Mouse (Mus musculus) lung, embryonic 14.5 days (tissue): ENCODE measurements at regions not wholly inside any gene's neighbourhood (a gene's known extent, or its start where the extent isn't known, plus 50 kb on each side); places are given as distances from the start of the nearest gene placed in this dataset.

ENCODE experiments used
- ATAC-seq: fragments of 200-750 bp; cut with Nextera tagmentation; 2 replicates; pipeline ENCODE4 v1.8.0; 2017; ENCODE audit warnings: mild to moderate bottlenecking, moderate TSS enrichment, moderate library complexity; ENCODE audit not compliant: insufficient read depth
- DNase-seq: peaks from one replicate; pipeline ENCODE4 v3.0.0-alpha.2; 2015
- H3K27ac ChIP-seq: fragments of 300-500 bp; sonication (generic); 2 replicates; pipeline ENCODE4 v1.5.1; 2014; ENCODE audit warnings: low read depth, mild to moderate bottlenecking, moderate library complexity
- H3K27me3 ChIP-seq: fragments of 300-500 bp; sonication (generic); 2 replicates; pipeline ENCODE4 v1.6.1; 2014; ENCODE audit warnings: low read length, control low read depth; ENCODE audit not compliant: insufficient read depth
- H3K36me3 ChIP-seq: fragments of 300-500 bp; sonication (generic); 2 replicates; pipeline ENCODE4 v1.6.1; 2014; ENCODE audit warnings: control low read depth; ENCODE audit not compliant: insufficient read depth
- H3K4me1 ChIP-seq: fragments of 300-500 bp; sonication (generic); 2 replicates; pipeline ENCODE4 v1.6.1; 2014; ENCODE audit warnings: antibody characterized with exemption, control low read depth; ENCODE audit not compliant: insufficient read depth
- H3K4me2 ChIP-seq: fragments of 300-500 bp; sonication (generic); 2 replicates; pipeline ENCODE4 v1.6.1; 2014; ENCODE audit warnings: mild to moderate bottlenecking
- H3K4me3 ChIP-seq: fragments of 300-500 bp; sonication (generic); 2 replicates; pipeline ENCODE4 v1.5.1; 2014; ENCODE audit warnings: low read depth, low read length
- H3K9ac ChIP-seq: fragments of 300-500 bp; sonication (generic); 2 replicates; pipeline ENCODE4 v1.6.1; 2014
- H3K9me3 ChIP-seq: fragments of 300-500 bp; sonication (generic); 2 replicates; pipeline ENCODE4 v1.6.1; 2016; ENCODE audit warnings: low read depth, low read length, control low read depth
- CTCF ChIP-seq: IDR thresholded peaks from 2 replicates; pipeline ENCODE4 v1.5.1; 2016; ENCODE audit warnings: antibody characterized with exemption, low read depth
- WGBS: fragments of 180-500 bp; shearing (Covaris S2); extraction: QIAGEN DNeasy Blood & Tissue Kit; methylation state at CpG from one replicate; pipeline ENCODE4 v1.1.7; 2014; 5-methylcytosine and 5-hydroxymethylcytosine counted together

DNA sequence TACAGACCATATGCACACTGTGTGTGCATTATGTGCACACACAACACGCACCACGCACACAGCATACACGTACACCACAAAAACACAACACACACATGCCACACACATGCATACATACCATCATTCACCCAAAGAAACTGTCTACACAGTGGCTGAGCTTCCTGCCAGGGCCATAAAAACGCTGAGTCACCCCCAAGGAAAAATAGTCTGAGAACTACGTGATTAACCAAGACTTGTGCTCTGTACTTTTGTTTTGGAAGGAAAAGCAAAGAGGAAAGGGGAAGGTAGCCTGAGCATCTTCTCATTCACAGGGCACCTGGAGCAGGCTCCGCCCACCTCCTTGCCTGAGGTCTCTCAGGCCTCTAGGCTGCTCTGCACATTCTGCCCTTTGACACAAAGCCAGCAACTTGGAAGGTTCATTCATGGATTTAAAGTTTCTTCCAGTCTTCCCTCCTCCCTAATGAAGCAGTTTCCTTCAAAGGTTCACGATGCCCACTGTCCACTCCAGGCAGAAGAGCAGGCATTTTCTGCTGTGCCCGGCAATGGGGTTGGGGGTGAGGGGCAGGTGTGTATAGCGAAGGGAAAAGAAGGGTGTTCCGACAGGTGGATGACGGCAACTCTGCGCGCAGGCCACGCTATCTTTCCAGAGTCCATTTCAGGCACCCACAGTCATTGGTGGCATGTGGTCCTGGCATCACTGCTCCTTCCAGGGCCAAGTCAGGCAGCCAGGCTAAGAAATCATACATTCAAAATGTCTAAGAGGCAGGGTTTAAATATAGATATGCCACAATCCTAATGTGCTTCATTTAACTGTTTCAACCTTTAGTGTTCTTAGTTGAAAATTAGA lies 333.9 kb downstream of the 1500009L16Rik start:
- Histone ChIP-seq H3K9me3 (no peaks in the 10 kb centered on the region), H3K4me1 (peaks cover 17% of the 10 kb centered on the region), H3K9ac (no peak overlapping the region), H3K4me2 (no peak overlapping the region), H3K36me3 (no peaks in the 10 kb centered on the region), H3K27ac (no peak overlapping the region), H3K27me3 (no peaks in the 10 kb centered on the region), H3K4me3 (no peak overlapping the region)
- ATAC-seq = no peak
- 76% methylated on average over 14 of the region's 14 CpGs for WGBS
- DNase-seq = peak; percentile 48
- no peak for TF ChIP-seq CTCF

DNA sequence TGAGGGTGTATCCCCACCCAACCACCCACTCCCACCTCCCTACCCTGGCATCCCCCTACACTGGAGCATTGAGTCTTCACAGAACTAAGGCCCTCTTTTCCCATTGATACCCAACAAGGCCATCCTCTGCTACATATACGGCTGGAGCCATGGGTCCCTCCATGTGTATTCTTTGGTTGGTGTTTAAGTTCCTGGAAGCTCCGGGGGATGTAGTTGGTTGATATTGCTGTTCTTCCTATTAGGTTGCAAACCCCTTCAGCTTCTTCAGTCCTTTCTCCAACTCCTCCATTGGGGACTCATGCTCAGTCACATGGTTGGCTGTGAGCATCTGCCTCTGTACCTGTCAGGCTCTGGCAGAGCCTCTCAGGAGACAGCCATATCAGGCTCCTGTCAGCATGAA lies 335.6 kb downstream of the 1500009L16Rik start:
- Histone ChIP-seq H3K9me3 (no peaks in the 10 kb centered on the region), H3K36me3 (no peaks in the 10 kb centered on the region), H3K27ac (no peak overlapping the region), H3K27me3 (no peaks in the 10 kb centered on the region), H3K4me2 (no peak overlapping the region), H3K9ac (no peak overlapping the region), H3K4me1 (peaks cover 17% of the 10 kb centered on the region), H3K4me3 (no peak overlapping the region)
- WGBS = 96% methylated on average over 2 of the region's 2 CpGs
- ATAC-seq (no peak), DNase-seq (no peak)
- no peak for TF ChIP-seq CTCF

DNA sequence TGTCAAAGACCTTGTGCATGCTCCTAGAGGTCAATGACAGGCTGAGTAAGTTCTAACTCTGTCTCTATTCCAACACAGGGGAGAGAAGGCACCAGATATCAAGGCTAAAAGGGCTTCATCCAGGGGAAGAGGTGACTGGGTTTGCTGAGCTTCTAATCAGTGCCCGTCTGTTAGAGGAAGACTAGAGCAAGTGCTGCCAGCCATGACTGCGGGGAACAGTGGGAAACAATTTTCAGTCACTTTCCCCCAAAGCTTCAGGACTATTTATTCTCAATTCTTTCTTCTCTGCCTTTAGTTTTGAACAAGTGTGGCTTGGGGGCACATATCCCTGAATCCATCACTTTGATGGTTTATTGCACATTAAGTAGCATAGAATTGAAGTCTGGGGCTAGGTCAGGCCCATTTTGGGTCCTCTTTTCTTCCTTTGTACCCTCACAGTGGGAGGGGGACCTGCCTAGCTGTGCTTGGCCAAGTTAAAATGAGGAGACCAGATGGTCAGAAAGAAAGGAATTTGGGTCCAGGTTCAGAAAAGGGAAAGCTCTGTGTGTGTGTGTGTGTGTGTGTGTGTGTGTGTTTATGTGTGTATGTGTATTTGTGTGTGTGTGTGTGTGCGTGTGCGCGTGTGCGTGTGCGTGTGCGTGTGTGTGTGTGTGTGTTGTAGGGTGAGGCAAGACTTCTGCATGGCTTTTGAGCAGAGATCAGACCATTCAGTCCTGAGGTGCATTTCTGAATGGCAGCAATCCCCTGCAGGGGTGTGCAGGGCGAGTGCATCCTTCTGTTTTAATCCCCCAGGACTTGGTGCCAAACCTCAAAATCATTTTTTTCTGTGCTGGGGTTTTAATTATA lies 337.2 kb downstream of the 1500009L16Rik start:
- H3K9ac ChIP-seq = no peak overlapping the region
- H3K27me3 ChIP-seq = no peaks in the 10 kb centered on the region
- H3K9me3 ChIP-seq = no peaks in the 10 kb centered on the region
- H3K4me2 ChIP-seq = peak overlapping the region; percentile 43; the same call in 1 of the 2 replicates
- 81% methylated on average over 9 of the region's 9 CpGs for WGBS
- no peak overlapping the region for H3K4me3 ChIP-seq
- DNase-seq = peak; percentile 11
- no peak overlapping the region for H3K27ac ChIP-seq
- ATAC-seq = no peak
- no peak for TF ChIP-seq CTCF
- no peaks in the 10 kb centered on the region for H3K36me3 ChIP-seq
- H3K4me1 ChIP-seq = peaks cover 17% of the 10 kb centered on the region

DNA sequence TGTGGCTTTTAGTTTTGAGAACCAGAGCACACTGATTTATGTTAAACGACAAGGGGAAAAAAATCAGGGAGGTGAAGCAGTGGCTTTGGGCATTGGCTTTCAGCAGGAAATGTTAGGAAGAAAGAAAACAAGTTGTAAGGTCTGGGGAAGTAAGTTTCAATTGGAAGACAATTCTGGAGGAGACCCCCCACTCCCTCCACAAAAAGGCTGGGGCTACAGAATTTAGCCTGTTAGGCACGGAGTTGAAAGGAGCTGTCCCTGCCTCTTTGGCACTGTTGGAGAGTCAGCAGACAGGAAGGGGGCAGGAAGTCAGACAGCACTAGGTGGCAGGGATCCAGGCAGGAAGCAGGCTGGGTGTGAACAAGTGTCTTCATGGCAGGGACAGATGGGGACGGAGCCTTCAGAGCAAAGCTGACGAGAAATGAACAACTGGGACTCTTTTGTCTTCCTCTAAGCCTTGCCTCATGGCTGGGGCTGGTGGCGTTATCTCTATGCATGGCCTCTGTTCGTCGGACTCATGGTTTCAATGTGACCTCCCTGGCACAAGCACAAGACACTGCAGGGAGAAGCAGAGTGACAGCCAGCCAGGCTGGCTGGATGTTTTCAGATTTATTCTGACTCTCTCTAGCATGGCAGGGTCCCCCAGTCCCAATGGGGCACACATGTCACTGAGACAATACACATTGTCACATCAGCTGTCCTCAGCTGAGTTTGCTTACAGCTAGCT lies 338.0 kb downstream of the 1500009L16Rik start:
- Histone ChIP-seq H3K36me3 (no peaks in the 10 kb centered on the region), H3K9ac (no peak overlapping the region), H3K27ac (peak overlapping the region; percentile 25; the same call in 1 of the 2 replicates), H3K4me3 (no peak overlapping the region), H3K4me1 (peaks cover 17% of the 10 kb centered on the region), H3K9me3 (no peaks in the 10 kb centered on the region), H3K27me3 (no peaks in the 10 kb centered on the region), H3K4me2 (peak overlapping the region; percentile 43)
- TF ChIP-seq CTCF = peak; percentile 14; the same call in 1 of the 2 replicates
- peak; percentile 91 for ATAC-seq
- 11% methylated on average over 7 of the region's 7 CpGs for WGBS
- DNase-seq = peak; percentile 91

DNA sequence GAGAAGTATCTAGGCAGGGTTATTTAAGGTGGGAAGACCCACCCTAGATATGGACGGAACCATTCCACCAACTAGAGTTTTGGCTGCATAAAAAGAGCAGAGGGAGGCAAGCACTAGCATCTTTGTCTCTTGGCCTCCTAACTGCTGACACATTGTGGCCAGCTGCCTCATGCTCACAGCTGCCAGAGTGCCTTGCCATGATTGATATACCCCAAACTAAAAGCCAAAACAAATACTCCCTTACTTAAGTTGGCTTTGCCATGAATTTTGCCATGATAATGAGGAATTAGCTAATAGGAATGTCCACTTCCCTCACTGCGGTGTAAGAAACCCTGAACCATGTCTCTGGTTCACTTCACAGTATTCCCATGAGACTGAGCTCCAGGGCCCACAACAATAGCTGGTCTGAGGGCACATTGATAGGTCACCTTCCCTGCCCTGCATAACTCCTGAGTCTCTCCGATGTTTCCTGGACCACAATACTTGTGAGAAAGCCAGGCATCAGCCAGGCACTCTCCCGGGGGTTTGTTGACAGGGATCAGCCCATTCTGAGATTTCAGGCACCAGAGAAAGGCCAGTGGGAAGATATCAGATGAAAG lies 344.5 kb downstream of the 1500009L16Rik start:
- H3K4me3 ChIP-seq = no peak overlapping the region
- ATAC-seq (no peak), DNase-seq (peak; percentile 13)
- no peak overlapping the region for H3K9ac ChIP-seq
- no peaks in the 10 kb centered on the region for H3K4me1 ChIP-seq
- H3K36me3 ChIP-seq = no peaks in the 10 kb centered on the region
- no peaks in the 10 kb centered on the region for H3K27me3 ChIP-seq
- no peaks in the 10 kb centered on the region for H3K9me3 ChIP-seq
- H3K4me2 ChIP-seq = no peak overlapping the region
- 55% methylated on average over 4 of the region's 4 CpGs for WGBS
- no peak overlapping the region for H3K27ac ChIP-seq
- TF ChIP-seq CTCF = no peak

DNA sequence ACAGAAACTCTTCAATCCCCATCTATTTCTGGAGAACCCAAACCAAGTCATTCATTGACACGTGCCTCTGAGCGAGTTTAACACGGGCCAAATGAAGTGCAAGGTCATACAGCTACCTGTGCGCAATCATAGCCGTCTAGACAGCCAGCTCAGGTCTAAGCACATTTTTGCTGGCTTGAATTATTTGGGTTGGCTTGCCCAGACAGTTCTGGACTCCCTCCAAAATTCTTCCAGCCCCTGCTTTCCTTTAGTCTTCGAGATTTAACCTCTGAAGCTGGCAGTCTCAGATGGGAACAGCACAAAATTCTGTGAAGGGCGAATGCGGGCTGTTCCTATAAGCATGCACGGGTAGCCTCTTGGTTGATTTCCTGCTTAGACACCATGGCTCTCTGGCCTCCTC lies 347.1 kb downstream of the 1500009L16Rik start:
- Histone ChIP-seq H3K27ac (no peak overlapping the region), H3K9me3 (no peaks in the 10 kb centered on the region), H3K4me1 (no peaks in the 10 kb centered on the region), H3K4me3 (no peak overlapping the region), H3K36me3 (no peaks in the 10 kb centered on the region), H3K4me2 (no peak overlapping the region), H3K27me3 (no peaks in the 10 kb centered on the region), H3K9ac (no peak overlapping the region)
- TF ChIP-seq CTCF = no peak
- WGBS = 66% methylated on average over 9 of the region's 9 CpGs
- DNase-seq = peak; percentile 41
- ATAC-seq = no peak
